In genomic region chr15:5495954-5496353, GRCm38 (mm10) we compare ENCODE assay signal across 19 mouse cellular contexts.
A peak's percentile ranks its signal among the peaks of the same experiment; 100 is the strongest.
DNase-seq lines count a peak whose midpoint lies in the region; TF ChIP-seq lines count a peak whose summit lies in the region.
"Had no signal": no experiment of that assay in that cellular context is flagged by ENCODE, and none has a peak within 500 bp of the region (broad histone marks: within the 10 kb centered on the region; RNA-seq: fewer than 3 reads in every experiment).

No protein-coding gene starts in this region.

- in situ Hi-C loops in CH12.LX (cut with MboI; ENCODE audit: low pct_ligation_motif_present, low pct_unique_long_range_greater_than_20kb, low sequenced_read_pairs), result no loop called here

- peaks cover 11 to 21% of the 10 kb centered on the region in 2 experiments for H3K4me1 ChIP-seq in CH12.LX (ENCODE audit: control insufficient read depth in 1 of 2, insufficient read depth in 2 of 2)
- H3K4me1 ChIP-seq in brown adipose tissue, adult 24 weeks (ENCODE audit: control insufficient read depth, insufficient read depth, insufficient read length, low read length), result no peaks in the 10 kb centered on the region
- H3K4me1 ChIP-seq in cerebellum, adult 2 months (ENCODE audit: control insufficient read depth, insufficient read depth, low read length), result no peaks in the 10 kb centered on the region
- H3K4me1 ChIP-seq: embryonic facial prominence, embryonic 13.5 days; forebrain, embryonic 13.5 days; heart, embryonic 13.5 days; hindbrain, embryonic 13.5 days; intestine, embryonic 15.5 days had no signal

- H3ac ChIP-seq in myocyte (ENCODE audit: control insufficient read depth, insufficient read length), result no peak overlapping the region

- no peak for DNase-seq in CH12.LX (ENCODE audit: extremely low read depth)
- DNase-seq in cerebellum, adult 2 months, result no peak
- DNase-seq in lung, postnatal 14 days, result no peak
- DNase-seq in cerebellum, postnatal 14 days, result no peak
- DNase-seq: adrenal gland, postnatal 36 days; cerebellum, adult 18-20 months; cerebellum, postnatal 25 days; forebrain, postnatal 0 days; gastrocnemius, postnatal 14 days had no signal

- TF ChIP-seq POLR2A in CH12.LX (IDR thresholded peaks at IDR 0.05; ENCODE audit: low read depth, low read length) (no peak), myocyte (IDR thresholded peaks at IDR 0.05; ENCODE audit: insufficient read length, low read depth) (no peak)
- TF ChIP-seq POLR2A in cerebellum, adult 2 months (IDR thresholded peaks at IDR 0.05; ENCODE audit: borderline replicate concordance, insufficient read depth, low read length), result no peak

- H3K9me3 ChIP-seq in CH12.LX (replicated peaks; ENCODE audit: low read length), result no peaks in the 10 kb centered on the region
- H3K9me3 ChIP-seq: embryonic facial prominence, embryonic 13.5 days; forebrain, embryonic 13.5 days; heart, embryonic 13.5 days; hindbrain, embryonic 13.5 days; intestine, embryonic 15.5 days had no signal

- no peak for TF ChIP-seq RAD21 in CH12.LX (IDR thresholded peaks at IDR 0.05; ENCODE audit: low read depth, low read length)

- H3K27ac ChIP-seq in CH12.LX (ENCODE audit: insufficient read depth, low read depth) (no peak overlapping the region), macrophage (peak overlapping the region; percentile 71)
- 0 out of 2 replicates have a peak overlapping the region, but pooled peaks have one; percentile 26 for H3K27ac ChIP-seq in brown adipose tissue, adult 24 weeks (replicated peaks; ENCODE audit: low read depth, low read length)
- no peak overlapping the region for H3K27ac ChIP-seq in cerebellum, adult 2 months (ENCODE audit: insufficient read depth, low read length)
- H3K27ac ChIP-seq: embryonic facial prominence, embryonic 13.5 days; forebrain, embryonic 13.5 days; heart, embryonic 13.5 days; hindbrain, embryonic 13.5 days; hindbrain, postnatal 0 days; intestine, embryonic 15.5 days had no signal

- H3K4me2 ChIP-seq in CH12.LX (ENCODE audit: insufficient read depth, low read depth, poor library complexity, severe bottlenecking), result no peak overlapping the region; the same call in 1 of the 2 replicates
- H3K4me2 ChIP-seq in myocyte (ENCODE audit: low read depth), result peak overlapping the region; percentile 68
- H3K4me2 ChIP-seq: embryonic facial prominence, embryonic 13.5 days; forebrain, embryonic 13.5 days; heart, embryonic 13.5 days; hindbrain, embryonic 13.5 days; intestine, embryonic 15.5 days had no signal

- H3K79me2 ChIP-seq in CH12.LX (replicated peaks; ENCODE audit: control insufficient read depth, extremely low read depth, insufficient read depth, poor library complexity, severe bottlenecking) (no peaks in the 10 kb centered on the region), macrophage (ENCODE audit: inconsistent target) (no peaks in the 10 kb centered on the region), myocyte (ENCODE audit: control insufficient read depth, insufficient read depth) (no peaks in the 10 kb centered on the region)

- no peak overlapping the region for H3K4me3 ChIP-seq in CH12.LX (replicated peaks in 1 of 3; ENCODE audit: low read depth in 2 of 3, low read length in 2 of 3, poor library complexity in 1 of 3)
- no peak overlapping the region for H3K4me3 ChIP-seq in brown adipose tissue, adult 24 weeks (ENCODE audit: insufficient read depth, low read depth, low read length)
- H3K4me3 ChIP-seq in macrophage (ENCODE audit: inconsistent target), result no peak overlapping the region
- H3K4me3 ChIP-seq in myocyte, result no peak overlapping the region
- H3K4me3 ChIP-seq in cerebellum, adult 2 months (replicated peaks; ENCODE audit: insufficient read depth, low read depth, low read length), result no peak overlapping the region
- H3K4me3 ChIP-seq: embryonic facial prominence, embryonic 13.5 days; forebrain, embryonic 13.5 days; heart, embryonic 13.5 days; hindbrain, embryonic 13.5 days; intestine, embryonic 15.5 days had no signal

- H3K27me3 ChIP-seq in CH12.LX (replicated peaks) (no peaks in the 10 kb centered on the region), myocyte (ENCODE audit: control insufficient read depth, insufficient read depth, insufficient read length) (no peaks in the 10 kb centered on the region)
- no peaks in the 10 kb centered on the region for H3K27me3 ChIP-seq in cerebellum, adult 2 months (ENCODE audit: control insufficient read depth, insufficient read depth, low read length)
- H3K27me3 ChIP-seq: embryonic facial prominence, embryonic 13.5 days; forebrain, embryonic 13.5 days; heart, embryonic 13.5 days; hindbrain, embryonic 13.5 days; intestine, embryonic 15.5 days; Patski had no signal

- dilution Hi-C loops in CH12.LX (cut with MboI; ENCODE audit: extremely low pct_ligation_motif_present, extremely low pct_unique_long_range_greater_than_20kb, low sequenced_read_pairs), result no loop called here

- H3K9ac ChIP-seq in CH12.LX (ENCODE audit: insufficient read depth, low read depth), result no peak overlapping the region
- H3K9ac ChIP-seq: embryonic facial prominence, embryonic 13.5 days; forebrain, embryonic 13.5 days; forebrain, postnatal 0 days; heart, embryonic 13.5 days; hindbrain, embryonic 13.5 days; intestine, embryonic 15.5 days had no signal

- no peak for TF ChIP-seq CTCF in CH12.LX (conservative IDR thresholded peaks at IDR 0.05 in 1 of 2, IDR thresholded peaks at IDR 0.05 in 1 of 2; ENCODE audit: low read depth in 2 of 2, low read length in 2 of 2)
- no peak for TF ChIP-seq CTCF in cerebellum, adult 2 months (IDR thresholded peaks at IDR 0.05; ENCODE audit: borderline replicate concordance, insufficient read depth, low read depth, low read length)

- no peak for TF ChIP-seq EP300 in CH12.LX (IDR thresholded peaks at IDR 0.05; ENCODE audit: low read length)

- H3K36me3 ChIP-seq in CH12.LX (replicated peaks in 1 of 2; ENCODE audit: control insufficient read depth in 1 of 2, insufficient read depth in 1 of 2, low read length in 1 of 2) (no peaks in the 10 kb centered on the region), macrophage (ENCODE audit: inconsistent target) (no peaks in the 10 kb centered on the region), myocyte (ENCODE audit: control insufficient read depth, insufficient read depth) (no peaks in the 10 kb centered on the region)
- H3K36me3 ChIP-seq: embryonic facial prominence, embryonic 13.5 days; heart, embryonic 13.5 days; hindbrain, embryonic 13.5 days; intestine, embryonic 15.5 days had no signal

- 49% methylated on average over 2 of the region's 2 CpGs for WGBS in macrophage (ENCODE audit: missing documents)
- 84% methylated on average over 2 of the region's 2 CpGs for WGBS in cerebellum, adult 2 months

TF ChIP-seq in CH12.LX, 34 proteins besides CTCF, POLR2A, EP300 and RAD21:
- TF ChIP-seq ZNF384 (IDR thresholded peaks at IDR 0.05; ENCODE audit: low read depth, low read length) (peak; percentile 64), UBTF (IDR thresholded peaks at IDR 0.05; ENCODE audit: low read depth, low read length) (no peak), JUND (conservative IDR thresholded peaks at IDR 0.05; ENCODE audit: low read depth, low read length) (no peak)

TF ChIP-seq in myocyte, 11 proteins besides CTCF, POLR2A, EP300 and RAD21:
- TF ChIP-seq POLR2AphosphoS2 (IDR thresholded peaks at IDR 0.05; ENCODE audit: insufficient read length, low read depth) (no peak), TCF3 (IDR thresholded peaks at IDR 0.05; ENCODE audit: insufficient read length, low read depth) (no peak), CEBPB (IDR thresholded peaks at IDR 0.05; ENCODE audit: insufficient read depth, poor library complexity, severe bottlenecking) (no peak), USF1 (IDR thresholded peaks at IDR 0.05; ENCODE audit: low read depth) (no peak), SRF (IDR thresholded peaks at IDR 0.05; ENCODE audit: control insufficient read depth, insufficient read length, low read depth) (no peak), MAX (IDR thresholded peaks at IDR 0.05; ENCODE audit: low read depth) (no peak), TCF12 (IDR thresholded peaks at IDR 0.05; ENCODE audit: insufficient read depth, poor library complexity, severe bottlenecking) (no peak), MYOG (IDR thresholded peaks at IDR 0.05; ENCODE audit: control insufficient read depth in 1 of 3, insufficient read depth in 1 of 3, insufficient read length in 2 of 3, low read depth in 2 of 3) (no peak), E2F4 (IDR thresholded peaks at IDR 0.05; ENCODE audit: insufficient read depth) (no peak), REST (IDR thresholded peaks at IDR 0.05; ENCODE audit: insufficient read depth, insufficient read length) (no peak), MYOD1 (IDR thresholded peaks at IDR 0.05; ENCODE audit: control insufficient read depth in 1 of 3, insufficient read length in 2 of 3, low read depth in 2 of 3) (no peak)

Comparison
In these comparisons a context has a peak if more than half of its experiments do, and no peak if none do; other contexts are left out.
1. H3K27ac ChIP-seq: peak in brown adipose tissue, adult 24 weeks (single experiment) and macrophage (single experiment); none in CH12.LX (single experiment) and cerebellum, adult 2 months (single experiment).